Mouse (Mus musculus): ENCODE measurements around the gene Lim2. TPM values are rescaled to one million over a fixed set of nuclear protein-coding genes. Genes with fewer than 3 reads are reported as not detected.

The Lim2 gene
- total and polyA plus RNA-seq, 3 experiments = not detected

GRCm38 (mm10) chr7:43440482-43440881, 13.0 kb downstream of the Lim2 start, which contains the start of gene Cldnd2:
Gene Cldnd2 (plus strand): TSS chr7:43440782.
- no peaks in the 10 kb centered on the region for H3K9me3 ChIP-seq (replicated peaks; ENCODE audit: insufficient read depth, low read length)
- H3K27me3 ChIP-seq (ENCODE audit: control insufficient read depth in 1 of 2, insufficient read depth in 2 of 2, low read length in 2 of 2) = no peaks in the 10 kb centered on the region
- no peak within 1 kb of the TSS for H3K27ac ChIP-seq (ENCODE audit: control insufficient read depth, low read depth, low read length)
- no peak for DNase-seq (ENCODE audit: low read depth, low spot score)
- no peak for TF ChIP-seq KAT2A (conservative IDR thresholded peaks at IDR 0.05; ENCODE audit: low read depth, low read length)
- TF ChIP-seq BHLHE40 (IDR thresholded peaks at IDR 0.05; ENCODE audit: borderline replicate concordance, low read depth, low read length) = no peak
- TF ChIP-seq POLR2A (IDR thresholded peaks at IDR 0.05; ENCODE audit: control insufficient read depth in 1 of 2, insufficient read depth in 1 of 2, low read depth in 1 of 2, low read length in 2 of 2, poor library complexity in 1 of 2) = no peak
- TF ChIP-seq SIN3A (IDR thresholded peaks at IDR 0.05; ENCODE audit: low read length) = no peak
- TF ChIP-seq ELF1 (IDR thresholded peaks at IDR 0.05; ENCODE audit: low read depth, low read length) = no peak
- no peak for TF ChIP-seq MAFK (IDR thresholded peaks at IDR 0.05; ENCODE audit: borderline replicate concordance, low read depth, low read length)
- TF ChIP-seq MAX (IDR thresholded peaks at IDR 0.05; ENCODE audit: low read length) = no peak
- TF ChIP-seq ZKSCAN1 (IDR thresholded peaks at IDR 0.05; ENCODE audit: low read depth, low read length) = no peak
- no peak for TF ChIP-seq GABPA (IDR thresholded peaks at IDR 0.05; ENCODE audit: low read depth, low read length)
- TF ChIP-seq MYB (IDR thresholded peaks at IDR 0.05; ENCODE audit: low read depth, low read length) = no peak
- TF ChIP-seq USF2 (IDR thresholded peaks at IDR 0.05; ENCODE audit: borderline replicate concordance in 1 of 2, insufficient read depth in 1 of 2, low read depth in 1 of 2, low read length in 2 of 2) = no peak
- peaks cover 14% of the 10 kb centered on the region for H3K79me2 ChIP-seq (ENCODE audit: control insufficient read depth, insufficient read depth, low read length, poor library complexity)
- no peak within 1 kb of the TSS for H3K9ac ChIP-seq (ENCODE audit: control insufficient read depth, low read depth, low read length, poor library complexity, severe bottlenecking)
- no peak within 1 kb of the TSS for H3K4me3 ChIP-seq (ENCODE audit: control insufficient read depth in 1 of 2, insufficient read depth in 1 of 2, low read depth in 2 of 2, low read length in 2 of 2)
- H3K36me3 ChIP-seq (ENCODE audit: control insufficient read depth in 1 of 2, insufficient read depth in 2 of 2, low read length in 2 of 2) = peaks cover 0 to 8% of the 10 kb centered on the region in 2 experiments; a peak in 2 of 4 replicates
- H3K4me1 ChIP-seq (ENCODE audit: control insufficient read depth in 1 of 2, insufficient read depth in 2 of 2, low read length in 2 of 2) = peaks cover 2 to 18% of the 10 kb centered on the region in 2 experiments; a peak in 2 of 4 replicates

- peaks cover 19% of the 10 kb centered on the region for H3K79me2 ChIP-seq (ENCODE audit: control insufficient read depth, insufficient read depth, low read length, poor library complexity)
- H3K4me1 ChIP-seq (ENCODE audit: control insufficient read depth in 1 of 2, insufficient read depth in 2 of 2, low read length in 2 of 2) = peaks cover 2 to 23% of the 10 kb centered on the region in 2 experiments; a peak in 2 of 4 replicates
- no peak overlapping the region for H3K4me3 ChIP-seq (ENCODE audit: control insufficient read depth in 1 of 2, insufficient read depth in 1 of 2, low read depth in 2 of 2, low read length in 2 of 2)
- H3K27ac ChIP-seq (ENCODE audit: control insufficient read depth, low read depth, low read length) = no peak overlapping the region
- H3K36me3 ChIP-seq (ENCODE audit: control insufficient read depth in 1 of 2, insufficient read depth in 2 of 2, low read length in 2 of 2) = peaks cover 0 to 8% of the 10 kb centered on the region in 2 experiments; a peak in 2 of 4 replicates
- H3K27me3 ChIP-seq (ENCODE audit: control insufficient read depth in 1 of 2, insufficient read depth in 2 of 2, low read length in 2 of 2) = no peaks in the 10 kb centered on the region
- no peak overlapping the region for H3K9ac ChIP-seq (ENCODE audit: control insufficient read depth, low read depth, low read length, poor library complexity, severe bottlenecking)
- no peaks in the 10 kb centered on the region for H3K9me3 ChIP-seq (replicated peaks; ENCODE audit: insufficient read depth, low read length)
- TF ChIP-seq NRF1 (IDR thresholded peaks at IDR 0.05; ENCODE audit: insufficient read depth, low read depth, low read length, poor library complexity, severe bottlenecking) (no peak), HCFC1 (IDR thresholded peaks at IDR 0.05; ENCODE audit: low read depth, low read length) (no peak), POLR2A (IDR thresholded peaks at IDR 0.05; ENCODE audit: control insufficient read depth in 1 of 2, insufficient read depth in 1 of 2, low read depth in 1 of 2, low read length in 2 of 2, poor library complexity in 1 of 2) (no peak), JUND (IDR thresholded peaks at IDR 0.05; ENCODE audit: low read depth, low read length) (no peak), ZKSCAN1 (IDR thresholded peaks at IDR 0.05; ENCODE audit: low read depth, low read length) (no peak), RCOR1 (IDR thresholded peaks at IDR 0.05; ENCODE audit: low read depth, low read length) (no peak), MYC (IDR thresholded peaks at IDR 0.05; ENCODE audit: low read depth, low read length) (no peak), ELF1 (IDR thresholded peaks at IDR 0.05; ENCODE audit: low read depth, low read length) (no peak), MAFK (IDR thresholded peaks at IDR 0.05; ENCODE audit: borderline replicate concordance, low read depth, low read length) (no peak), NELFE (IDR thresholded peaks at IDR 0.05; ENCODE audit: low read depth, low read length) (no peak), GATA1 (IDR thresholded peaks at IDR 0.05; ENCODE audit: low read depth, low read length) (no peak), SIN3A (IDR thresholded peaks at IDR 0.05; ENCODE audit: low read length) (no peak), USF1 (IDR thresholded peaks at IDR 0.05; ENCODE audit: low read depth, low read length) (no peak), ZNF384 (IDR thresholded peaks at IDR 0.05; ENCODE audit: low read depth, low read length) (no peak), KAT2A (conservative IDR thresholded peaks at IDR 0.05; ENCODE audit: low read depth, low read length) (no peak), MAZ (IDR thresholded peaks at IDR 0.05; ENCODE audit: low read depth, low read length) (no peak), RAD21 (IDR thresholded peaks at IDR 0.05; ENCODE audit: low read depth, low read length) (no peak), ETS1 (IDR thresholded peaks at IDR 0.05; ENCODE audit: low read depth, low read length) (no peak)
- DNase-seq (ENCODE audit: low read depth, low spot score) = no peak
Measured at GRCm38 (mm10) chr7:43441071-43441470, 13.6 kb downstream of the Lim2 start.

All from MEL (cell line).